Mouse (Mus musculus): ENCODE data around the gene Lep. TPM values are rescaled to one million over a fixed set of nuclear protein-coding genes. Genes with fewer than 3 reads are reported as not detected.

Gene Lep
- not detected in 2 replicates for polyA plus RNA-seq (2012; rRNA removed)

GRCm38 (mm10) chr6:29059846-29060685, at the start of gene Lep:
Gene Lep, plus strand, starts transcription at chr6:29060220.

Other genes starting within 250 kb of the Lep start
- 0.12 and 0.13 TPM in 2 replicates for gene Lrrc4, start 228.5 kb upstream of the Lep start, polyA plus RNA-seq (2012; rRNA removed)
- 10.5 and 13.2 TPM in 2 replicates for gene Rbm28, start 104.8 kb downstream of the Lep start, polyA plus RNA-seq (2012; rRNA removed)
- 0.01 and 0.02 TPM in 2 replicates for gene Prrt4, start 119.4 kb downstream of the Lep start, polyA plus RNA-seq (2012; rRNA removed)
- gene Impdh1, start 156.1 kb downstream of the Lep start, polyA plus RNA-seq (2012; rRNA removed), result 8.5 and 9.3 TPM in 2 replicates
- 36.7 and 51.3 TPM in 2 replicates for gene Hilpda, start 212.3 kb downstream of the Lep start, polyA plus RNA-seq (2012; rRNA removed)
- gene Fam71f2, start 219.4 kb downstream of the Lep start, polyA plus RNA-seq (2012; rRNA removed), result 0.85 and 0.96 TPM in 2 replicates

Measured in liver, embryonic 18 days (tissue).